Mouse (Mus musculus): ENCODE measurements around the gene Fbxw22.
"Not testable (repeated sequence)": the region's sequence is repeated elsewhere in the genome, so short reads cannot be mapped to it uniquely, and the experiment has no call there.

Gene Fbxw22

DNA sequence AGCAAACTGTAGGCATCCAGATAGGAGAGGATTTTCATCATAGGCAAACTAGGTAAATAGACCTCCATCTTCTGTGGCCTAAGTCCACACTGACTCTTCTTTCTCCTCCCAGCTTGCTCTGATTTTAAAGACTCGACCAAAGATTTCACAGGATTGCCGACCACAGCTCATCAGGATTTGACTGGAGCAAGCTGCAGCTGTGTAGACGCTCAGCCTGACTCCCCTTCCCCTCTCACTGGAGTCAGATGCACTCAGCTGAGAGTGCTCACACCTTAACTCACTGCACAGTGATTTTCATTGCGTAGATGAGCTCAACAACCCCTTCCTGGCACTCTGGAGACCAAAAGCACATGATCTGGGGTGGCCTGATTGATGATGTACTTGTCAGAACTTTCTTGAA is at the start of gene Fbxw22:
Gene Fbxw22, minus strand, starts transcription at position 101 of the 400 bp plus-strand sequence.
- DNase-seq (ENCODE audit: low read depth, low spot score), result not testable (repeated sequence)

DNA sequence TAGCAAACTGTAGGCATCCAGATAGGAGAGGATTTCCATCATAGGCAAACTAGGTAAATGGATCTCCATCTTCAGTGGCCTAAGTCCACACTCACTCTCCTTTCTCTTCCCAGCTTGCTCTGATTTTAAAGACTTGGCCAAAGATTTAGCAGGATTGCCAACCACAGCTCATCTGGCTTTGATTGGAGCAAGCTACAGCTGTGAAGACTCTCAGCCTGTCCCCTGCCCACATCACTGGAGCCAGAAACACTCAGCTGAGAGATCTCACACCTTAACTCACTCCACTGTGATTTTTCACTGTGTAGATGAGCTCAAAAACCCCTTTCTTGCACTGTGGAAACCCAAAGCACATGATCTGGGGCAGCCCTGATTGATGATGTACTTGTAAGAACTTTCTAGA is 44.9 kb upstream of the Fbxw22 start, which contains the start of gene Fbxw16:
Gene Fbxw16, minus strand, starts transcription at position 101 of the 400 bp plus-strand sequence.
- DNase-seq (ENCODE audit: low read depth, low spot score), result no peak

DNA sequence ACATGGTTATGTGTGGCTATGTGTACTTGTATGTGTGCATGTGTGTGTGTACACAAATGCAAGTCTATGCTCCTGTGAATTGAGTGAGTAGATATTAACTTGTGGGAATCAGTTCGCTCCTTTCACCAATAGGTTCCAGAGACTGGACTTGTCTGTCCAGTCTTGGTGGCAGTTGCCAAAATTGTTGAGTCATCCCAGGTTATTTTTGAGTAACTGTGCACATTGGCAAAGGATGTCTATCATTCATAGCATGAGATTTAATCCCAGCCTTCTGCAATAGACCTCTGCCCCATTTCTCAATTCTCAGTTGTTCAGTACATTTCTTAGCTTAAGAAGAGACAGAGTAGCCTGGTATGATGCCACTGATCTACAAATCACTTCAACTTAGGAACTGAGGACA is 28.9 kb upstream of the Fbxw22 start:
- DNase-seq (ENCODE audit: low read depth, low spot score), result no peak

DNA sequence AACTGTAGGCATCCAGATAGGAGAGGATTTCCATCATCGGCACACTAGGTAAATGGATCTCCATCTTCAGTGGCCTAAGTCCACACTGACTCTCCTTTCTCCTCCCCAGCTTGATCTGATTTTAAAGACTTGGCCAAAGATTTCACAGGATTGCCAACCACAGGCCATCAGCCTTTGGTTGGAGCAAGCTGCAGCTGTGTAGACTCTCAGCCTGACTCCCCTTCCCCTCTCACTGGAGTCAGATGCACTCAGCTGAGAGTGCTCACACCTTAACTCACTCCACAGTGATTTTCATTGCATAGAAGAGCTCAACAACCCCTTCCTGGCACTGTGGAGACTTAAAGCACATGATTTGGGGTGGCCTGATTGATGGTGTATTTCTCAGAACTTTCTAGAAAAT is 64.5 kb downstream of the Fbxw22 start, which contains the start of gene Fbxw28:
Gene Fbxw28, minus strand, starts transcription at position 101 of the 400 bp plus-strand sequence.
- not testable (repeated sequence) for DNase-seq (ENCODE audit: low read depth, low spot score)
